Mouse (Mus musculus): ENCODE measurements around the gene Gprc6a. TPM values are rescaled to one million over a fixed set of nuclear protein-coding genes. Genes with fewer than 3 reads are reported as not detected.

The Gprc6a gene
- not detected in 2 replicates for polyA plus RNA-seq (2012; rRNA removed)

GRCm38 (mm10) chr10:51631411-51632136 is at the start of gene Gprc6a:
Gprc6a (minus strand) TSS chr10:51631461.
- Histone ChIP-seq H3K27ac (ENCODE audit: insufficient read depth, low read depth, low read length) (no peak within 1 kb of the TSS), H3K4me3 (ENCODE audit: low read depth, low read length) (no peak within 1 kb of the TSS), H3K27me3 (ENCODE audit: control insufficient read depth, insufficient read depth, low read length) (no peaks in the 10 kb centered on the region), H3K4me1 (ENCODE audit: control insufficient read depth, insufficient read depth, insufficient read length, low read length) (no peaks in the 10 kb centered on the region), H3K36me3 (ENCODE audit: control insufficient read depth, insufficient read depth, low read length) (no peaks in the 10 kb centered on the region)
- no peak for TF ChIP-seq CTCF (IDR thresholded peaks at IDR 0.05; ENCODE audit: extremely low read depth, insufficient read length, insufficient replicate concordance, low read depth, low read length)
- 26% methylated on average over 8 of the region's 8 CpGs for WGBS

DNA sequence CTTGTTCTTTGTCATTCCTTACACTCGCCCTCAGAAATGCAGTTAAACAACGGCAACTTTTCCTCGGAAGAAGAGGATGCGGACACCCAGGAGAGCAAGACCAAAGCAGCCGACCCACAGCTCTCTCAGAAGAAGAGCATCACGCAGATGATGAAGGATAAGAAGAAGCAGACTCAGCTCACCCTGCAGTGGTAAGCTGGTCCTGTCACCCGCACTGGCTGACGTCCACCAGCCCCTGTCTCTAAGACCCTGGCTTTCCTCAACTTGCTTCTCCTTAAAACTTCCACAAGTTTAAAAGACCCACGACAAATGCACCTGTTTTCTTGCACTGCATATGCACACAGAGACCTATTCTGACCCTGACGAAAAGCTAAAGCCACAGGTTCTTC is 47.0 kb upstream of the Gprc6a start:
- peaks cover 9% of the 10 kb centered on the region; the same call in 1 of the 2 replicates for H3K27me3 ChIP-seq (ENCODE audit: control insufficient read depth, insufficient read depth, low read length)
- H3K36me3 ChIP-seq (ENCODE audit: control insufficient read depth, insufficient read depth, low read length) = no peaks in the 10 kb centered on the region
- H3K27ac ChIP-seq (ENCODE audit: insufficient read depth, low read depth, low read length) = no peak overlapping the region
- H3K4me1 ChIP-seq (ENCODE audit: control insufficient read depth, insufficient read depth, insufficient read length, low read length) = no peaks in the 10 kb centered on the region
- peak overlapping the region; percentile 49; the same call in 1 of the 2 replicates for H3K4me3 ChIP-seq (ENCODE audit: low read depth, low read length)
- no peak for TF ChIP-seq POLR2A (IDR thresholded peaks at IDR 0.05; ENCODE audit: low read depth, low read length)
- TF ChIP-seq CTCF (IDR thresholded peaks at IDR 0.05; ENCODE audit: extremely low read depth, insufficient read length, insufficient replicate concordance, low read depth, low read length) = no peak
- WGBS = 11% methylated on average over 10 of the region's 10 CpGs

- under 1% methylated on average over 38 of the region's 38 CpGs for WGBS
- Histone ChIP-seq H3K4me3 (ENCODE audit: low read depth, low read length) (peak within 1 kb of the TSS; percentile 49), H3K27me3 (ENCODE audit: control insufficient read depth, insufficient read depth, low read length) (peaks cover 9% of the 10 kb centered on the region; the same call in 1 of the 2 replicates), H3K36me3 (ENCODE audit: control insufficient read depth, insufficient read depth, low read length) (no peaks in the 10 kb centered on the region), H3K4me1 (ENCODE audit: control insufficient read depth, insufficient read depth, insufficient read length, low read length) (no peaks in the 10 kb centered on the region), H3K27ac (ENCODE audit: insufficient read depth, low read depth, low read length) (no peak within 1 kb of the TSS)
- TF ChIP-seq POLR2A (IDR thresholded peaks at IDR 0.05; ENCODE audit: low read depth, low read length) = no peak
- TF ChIP-seq CTCF (IDR thresholded peaks at IDR 0.05; ENCODE audit: extremely low read depth, insufficient read length, insufficient replicate concordance, low read depth, low read length) = no peak
These were observed 46.4 kb upstream of the Gprc6a start, which contains the start of gene Rfx6 for GRCm38 (mm10) chr10:51677548-51678250. Rfx6 (plus strand) TSS chr10:51677756.

- 36% methylated on average over 1 of the region's 1 CpGs for WGBS
- no peak for TF ChIP-seq POLR2A (IDR thresholded peaks at IDR 0.05; ENCODE audit: low read depth, low read length)
- TF ChIP-seq CTCF (IDR thresholded peaks at IDR 0.05; ENCODE audit: extremely low read depth, insufficient read length, insufficient replicate concordance, low read depth, low read length) = no peak
- H3K27me3 ChIP-seq (ENCODE audit: control insufficient read depth, insufficient read depth, low read length) = no peaks in the 10 kb centered on the region; the same call in 1 of the 2 replicates
These were observed 41.0 kb upstream of the Gprc6a start for GRCm38 (mm10) chr10:51672082-51672779.

DNA sequence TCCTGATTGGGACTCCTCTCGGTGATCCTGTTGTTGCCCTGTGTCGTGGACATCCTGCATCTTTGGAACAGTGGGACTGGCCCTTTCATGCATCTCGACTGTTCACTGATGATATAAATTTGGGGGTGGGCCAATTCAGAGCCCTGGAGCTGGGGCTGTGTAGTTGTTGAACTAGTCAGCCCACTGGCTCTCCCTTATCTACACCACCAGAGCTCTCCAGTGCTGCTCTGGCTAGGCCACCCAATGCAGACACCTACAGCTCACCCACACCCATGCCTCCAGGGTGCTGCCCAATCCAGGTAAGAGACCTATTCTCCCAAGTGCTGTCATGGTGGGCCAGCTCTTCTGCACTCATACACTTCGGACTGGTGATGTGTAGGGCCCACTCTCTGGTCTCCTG is 40.3 kb upstream of the Gprc6a start:
- WGBS = 78% methylated on average over 4 of the region's 4 CpGs
- Histone ChIP-seq H3K4me1 (ENCODE audit: control insufficient read depth, insufficient read depth, insufficient read length, low read length) (no peaks in the 10 kb centered on the region), H3K27me3 (ENCODE audit: control insufficient read depth, insufficient read depth, low read length) (no peaks in the 10 kb centered on the region; the same call in 1 of the 2 replicates), H3K4me3 (ENCODE audit: low read depth, low read length) (no peak overlapping the region), H3K36me3 (ENCODE audit: control insufficient read depth, insufficient read depth, low read length) (no peaks in the 10 kb centered on the region), H3K27ac (ENCODE audit: insufficient read depth, low read depth, low read length) (no peak overlapping the region)
- TF ChIP-seq CTCF (IDR thresholded peaks at IDR 0.05; ENCODE audit: extremely low read depth, insufficient read length, insufficient replicate concordance, low read depth, low read length) = no peak

More at GRCm38 (mm10) chr10:51672082-51672779, 41.0 kb upstream of the Gprc6a start:
- no peaks in the 10 kb centered on the region for H3K4me1 ChIP-seq (ENCODE audit: control insufficient read depth, insufficient read depth, insufficient read length, low read length)
- H3K27ac ChIP-seq (ENCODE audit: insufficient read depth, low read depth, low read length) = no peak overlapping the region
- no peaks in the 10 kb centered on the region for H3K36me3 ChIP-seq (ENCODE audit: control insufficient read depth, insufficient read depth, low read length)
- H3K4me3 ChIP-seq (ENCODE audit: low read depth, low read length) = no peak overlapping the region

- Histone ChIP-seq H3K36me3 (ENCODE audit: control insufficient read depth, insufficient read depth, low read length) (no peaks in the 10 kb centered on the region), H3K27ac (ENCODE audit: insufficient read depth, low read depth, low read length) (no peak overlapping the region), H3K27me3 (ENCODE audit: control insufficient read depth, insufficient read depth, low read length) (no peaks in the 10 kb centered on the region), H3K4me3 (ENCODE audit: low read depth, low read length) (no peak overlapping the region), H3K4me1 (ENCODE audit: control insufficient read depth, insufficient read depth, insufficient read length, low read length) (no peaks in the 10 kb centered on the region)
- no peak for TF ChIP-seq POLR2A (IDR thresholded peaks at IDR 0.05; ENCODE audit: low read depth, low read length)
- TF ChIP-seq CTCF (IDR thresholded peaks at IDR 0.05; ENCODE audit: extremely low read depth, insufficient read length, insufficient replicate concordance, low read depth, low read length) = no peak
These were observed 38.1 kb upstream of the Gprc6a start for GRCm38 (mm10) chr10:51669334-51669733.

- TF ChIP-seq CTCF (IDR thresholded peaks at IDR 0.05; ENCODE audit: extremely low read depth, insufficient read length, insufficient replicate concordance, low read depth, low read length) (no peak), POLR2A (IDR thresholded peaks at IDR 0.05; ENCODE audit: low read depth, low read length) (no peak)
- Histone ChIP-seq H3K27ac (ENCODE audit: insufficient read depth, low read depth, low read length) (no peak overlapping the region), H3K4me3 (ENCODE audit: low read depth, low read length) (no peak overlapping the region), H3K27me3 (ENCODE audit: control insufficient read depth, insufficient read depth, low read length) (no peaks in the 10 kb centered on the region), H3K36me3 (ENCODE audit: control insufficient read depth, insufficient read depth, low read length) (no peaks in the 10 kb centered on the region), H3K4me1 (ENCODE audit: control insufficient read depth, insufficient read depth, insufficient read length, low read length) (no peaks in the 10 kb centered on the region)
- WGBS = 40% methylated on average over 1 of the region's 1 CpGs
These were observed 26.1 kb upstream of the Gprc6a start for GRCm38 (mm10) chr10:51657324-51657723.

Data from small intestine, adult 2 months (tissue).